Mouse (Mus musculus) heart, postnatal 0 days (tissue): ENCODE data around the gene Gm27021. TPM values are rescaled to one million over a fixed set of nuclear protein-coding genes. Genes with fewer than 3 reads are reported as not detected.
A peak's percentile ranks its signal among the peaks of the same experiment; 100 is the strongest.

ENCODE experiments used
- ATAC-seq: fragments of 200-750 bp; cut with Nextera tagmentation; 2 replicates; pipeline ENCODE4 v1.8.0; 2017; ENCODE audit warnings: low read depth, moderate number of reproducible peaks, moderate library complexity; ENCODE audit not compliant: insufficient read depth
- DNase-seq: peaks from one replicate; pipeline ENCODE4 v3.0.0-alpha.2; 2016; ENCODE audit warnings: low spot score
- H3K27ac ChIP-seq: fragments of 300-500 bp; sonication (generic); 2 replicates; pipeline ENCODE4 v1.5.1; 2014; ENCODE audit warnings: low read depth, mild to moderate bottlenecking
- H3K27me3 ChIP-seq: fragments of 300-500 bp; sonication (generic); 2 replicates; pipeline ENCODE4 v1.6.1; 2014; ENCODE audit warnings: low read length, mixed read lengths; ENCODE audit not compliant: control insufficient read depth, insufficient read depth
- H3K36me3 ChIP-seq: fragments of 300-500 bp; sonication (generic); replicated peaks from 2 replicates; pipeline ENCODE4 v1.6.1; 2014; ENCODE audit warnings: low read length, mixed read lengths; ENCODE audit not compliant: control insufficient read depth, insufficient read depth
- H3K4me1 ChIP-seq: fragments of 300-500 bp; sonication (generic); 2 replicates; pipeline ENCODE4 v1.6.1; 2014; ENCODE audit warnings: antibody characterized with exemption; ENCODE audit not compliant: control insufficient read depth, insufficient read depth
- H3K4me2 ChIP-seq: fragments of 300-500 bp; sonication (generic); 2 replicates; pipeline ENCODE4 v1.6.1; 2014; ENCODE audit warnings: low read depth, mild to moderate bottlenecking, low read length, moderate library complexity
- H3K4me3 ChIP-seq: fragments of 300-500 bp; sonication (generic); 2 replicates; pipeline ENCODE4 v1.5.1; 2014; ENCODE audit warnings: low read depth, low read length
- H3K9ac ChIP-seq: fragments of 300-500 bp; sonication (generic); replicated peaks from 2 replicates; pipeline ENCODE4 v1.6.1; 2014; ENCODE audit warnings: low read depth, low read length, mixed read lengths
- H3K9me3 ChIP-seq: fragments of 300-500 bp; sonication (generic); replicated peaks from 2 replicates; pipeline ENCODE4 v1.6.1; 2016; ENCODE audit warnings: low read length; ENCODE audit not compliant: control insufficient read depth
- CTCF ChIP-seq: IDR thresholded peaks from 2 replicates; pipeline ENCODE4 v1.5.1; 2016; ENCODE audit warnings: antibody characterized with exemption, control low read depth, low read depth
- EP300 ChIP-seq: IDR thresholded peaks from 2 replicates; pipeline ENCODE4 v1.6.1; 2016; ENCODE audit warnings: antibody characterized with exemption, low read depth
- WGBS: fragments of 180-500 bp; shearing (Covaris S2); extraction: QIAGEN DNeasy Blood & Tissue Kit; methylation state at CpG from one replicate; pipeline ENCODE4 v1.1.7; 2014; 5-methylcytosine and 5-hydroxymethylcytosine counted together
- polyA plus RNA-seq: library from polyadenylated mRNA; unstranded; fragments of >200 nt; fragmentation: Nextera tagmentation; extraction: Ambion mirVana; gene quantifications from 2 replicates; pipeline ENCODE4 v1.2.1, GENCODE M21; 2015
- total RNA-seq: library from RNA; depleted of rRNA; stranded (reverse); fragments of >200 nt; gene quantifications from 2 replicates; pipeline ENCODE4 v1.2.3, GENCODE M21; 2014; ENCODE audit warnings: low replicate concordance

Gm27021 gene
- total and polyA plus RNA-seq, 2 experiments from 2014 or later: 1.1 to 5.4 TPM

GRCm38 (mm10) chr8:120679629-120680387, 11.9 kb upstream of the Gm27021 start:
- no peak overlapping the region for H3K9ac ChIP-seq
- 0 out of 2 replicates have a peak, but pooled peaks cover 7% of the 10 kb centered on the region for H3K27me3 ChIP-seq
- H3K4me3 ChIP-seq: no peak overlapping the region
- no peak for TF ChIP-seq CTCF
- TF ChIP-seq EP300: no peak
- peaks cover 18% of the 10 kb centered on the region; the same call in 1 of the 2 replicates for H3K36me3 ChIP-seq
- no peaks in the 10 kb centered on the region for H3K9me3 ChIP-seq
- H3K4me2 ChIP-seq: no peak overlapping the region
- DNase-seq (no peak), ATAC-seq (no peak)
- WGBS: 24% methylated on average over 11 of the region's 11 CpGs
- no peak overlapping the region for H3K27ac ChIP-seq
- no peaks in the 10 kb centered on the region for H3K4me1 ChIP-seq

- WGBS: 11% methylated on average over 10 of the region's 10 CpGs
- Histone ChIP-seq H3K9ac (no peak overlapping the region), H3K4me1 (no peaks in the 10 kb centered on the region), H3K27ac (no peak overlapping the region), H3K4me3 (no peak overlapping the region), H3K36me3 (peaks cover 27% of the 10 kb centered on the region), H3K27me3 (0 out of 2 replicates have a peak, but pooled peaks cover 7% of the 10 kb centered on the region), H3K4me2 (no peak overlapping the region), H3K9me3 (no peaks in the 10 kb centered on the region)
- TF ChIP-seq EP300 (no peak), CTCF (peak; percentile 97)
- ATAC-seq: peak; percentile 61
- DNase-seq: peak; percentile 76
Measured at GRCm38 (mm10) chr8:120678447-120678846, 10.6 kb upstream of the Gm27021 start.

GRCm38 (mm10) chr8:120675718-120676117, 7.8 kb upstream of the Gm27021 start:
- H3K9ac ChIP-seq: no peak overlapping the region
- H3K4me2 ChIP-seq: no peak overlapping the region
- H3K4me1 ChIP-seq: 0 out of 2 replicates have a peak, but pooled peaks cover 2% of the 10 kb centered on the region
- H3K36me3 ChIP-seq: peaks cover 54% of the 10 kb centered on the region
- no peak for ATAC-seq
- TF ChIP-seq CTCF (no peak), EP300 (no peak)
- no peak for DNase-seq
- H3K4me3 ChIP-seq: no peak overlapping the region
- WGBS: 62% methylated on average over 8 of the region's 8 CpGs
- no peaks in the 10 kb centered on the region for H3K9me3 ChIP-seq
- H3K27ac ChIP-seq: no peak overlapping the region
- H3K27me3 ChIP-seq: 0 out of 2 replicates have a peak, but pooled peaks cover 4% of the 10 kb centered on the region

GRCm38 (mm10) chr8:120673298-120673697, 5.4 kb upstream of the Gm27021 start:
- H3K36me3 ChIP-seq: peaks cover 64% of the 10 kb centered on the region
- DNase-seq: no peak
- H3K4me1 ChIP-seq: peaks cover 18% of the 10 kb centered on the region
- WGBS: 84% methylated on average over 7 of the region's 7 CpGs
- H3K9me3 ChIP-seq: no peaks in the 10 kb centered on the region
- TF ChIP-seq EP300 (no peak), CTCF (no peak)
- no peak overlapping the region for H3K9ac ChIP-seq
- no peak for ATAC-seq
- no peak overlapping the region for H3K4me3 ChIP-seq
- H3K4me2 ChIP-seq: no peak overlapping the region
- no peak overlapping the region for H3K27ac ChIP-seq
- no peaks in the 10 kb centered on the region for H3K27me3 ChIP-seq

GRCm38 (mm10) chr8:120672626-120673229, 4.8 kb upstream of the Gm27021 start:
- no peak overlapping the region for H3K27ac ChIP-seq
- no peak overlapping the region for H3K4me3 ChIP-seq
- peaks cover 64% of the 10 kb centered on the region for H3K36me3 ChIP-seq
- no peak overlapping the region for H3K9ac ChIP-seq
- ATAC-seq (no peak), DNase-seq (no peak)
- TF ChIP-seq CTCF (no peak), EP300 (no peak)
- H3K27me3 ChIP-seq: no peaks in the 10 kb centered on the region
- H3K4me1 ChIP-seq: peaks cover 18% of the 10 kb centered on the region
- WGBS: 84% methylated on average over 16 of the region's 16 CpGs
- no peaks in the 10 kb centered on the region for H3K9me3 ChIP-seq
- no peak overlapping the region for H3K4me2 ChIP-seq
